Mouse (Mus musculus) adrenal gland, postnatal 25 days (tissue): Measurements from ENCODE around the gene Tcf23. TPM values are rescaled to one million over a fixed set of nuclear protein-coding genes. Genes with fewer than 3 reads are reported as not detected.
A peak's percentile ranks its signal among the peaks of the same experiment; 100 is the strongest.
"Not testable (repeated sequence)": the region's sequence is repeated elsewhere in the genome, so short reads cannot be mapped to it uniquely, and the experiment has no call there.

Experiments used
- DNase-seq: peaks from one replicate; pipeline ENCODE4 v3.0.0; 2021; ENCODE audit warnings: mixed read lengths
- total RNA-seq: library from RNA; stranded (reverse); gene quantifications from 2 replicates; pipeline ENCODE4 v1.2.3, GENCODE M21; 2021

Tcf23 gene
- total RNA-seq, 1 experiment from 2014 or later, result 0.70 TPM

GRCm38 (mm10) chr5:30999324-30999723 is 30.9 kb downstream of the Tcf23 start:
- no peak for DNase-seq

GRCm38 (mm10) chr5:31000122-31000521 is 31.7 kb downstream of the Tcf23 start:
- no peak for DNase-seq

GRCm38 (mm10) chr5:31000993-31001392 is 32.5 kb downstream of the Tcf23 start:
- DNase-seq, result no peak

- no peak for DNase-seq
Observed at GRCm38 (mm10) chr5:31001560-31001959, 33.1 kb downstream of the Tcf23 start.

GRCm38 (mm10) chr5:31004184-31004583 is 35.7 kb downstream of the Tcf23 start:
- peak; percentile 93 for DNase-seq

GRCm38 (mm10) chr5:31012737-31013136 is 44.3 kb downstream of the Tcf23 start:
- no peak for DNase-seq

GRCm38 (mm10) chr5:31015913-31016312 is 47.5 kb downstream of the Tcf23 start:
- DNase-seq, result no peak

GRCm38 (mm10) chr5:31021790-31022189 is 53.3 kb downstream of the Tcf23 start:
- DNase-seq, result not testable (repeated sequence)

GRCm38 (mm10) chr5:31022690-31023089 is 54.2 kb downstream of the Tcf23 start:
- DNase-seq, result no peak

- DNase-seq, result no peak
Observed at GRCm38 (mm10) chr5:31023254-31023653, 54.8 kb downstream of the Tcf23 start.

- no peak for DNase-seq
Observed at GRCm38 (mm10) chr5:31024641-31025040, 56.2 kb downstream of the Tcf23 start.

Other genes starting within 250 kb of the Tcf23 start
- gene Mapre3, start 154.0 kb upstream of the Tcf23 start, total RNA-seq, result 51.8 and 62.9 TPM in 2 replicates
- gene Tmem214, start 100.7 kb upstream of the Tcf23 start, total RNA-seq, result 49.2 and 52.8 TPM in 2 replicates
- 12.1 and 17.3 TPM in 2 replicates for gene Agbl5, start 80.0 kb upstream of the Tcf23 start, total RNA-seq
- 190 and 207 TPM in 2 replicates for gene Ost4, start 60.9 kb upstream of the Tcf23 start, total RNA-seq
- 41.3 and 57.2 TPM in 2 replicates for gene Emilin1, start 55.3 kb upstream of the Tcf23 start, total RNA-seq
- gene Khk, start 47.2 kb upstream of the Tcf23 start, total RNA-seq, result 28.5 and 58.5 TPM in 2 replicates
- 1.0 TPM in 1 of 2 replicates, not detected in the other for gene Cgref1, start 23.1 kb upstream of the Tcf23 start, total RNA-seq
- gene Preb, start 8.3 kb upstream of the Tcf23 start, total RNA-seq, result 131 TPM in 2 replicates
- gene Atraid, start 79.7 kb downstream of the Tcf23 start, total RNA-seq, result 136 and 139 TPM in 2 replicates
- gene Slc5a6, start 80.3 kb downstream of the Tcf23 start, total RNA-seq, result 26.4 and 32.1 TPM in 2 replicates
- 28.3 and 29.1 TPM in 2 replicates for gene Cad, start 86.1 kb downstream of the Tcf23 start, total RNA-seq
- gene Dnajc5g, start 137.6 kb downstream of the Tcf23 start, total RNA-seq, result not detected in 2 replicates
- not detected in 2 replicates for gene Slc30a3, start 139.6 kb downstream of the Tcf23 start, total RNA-seq
- not detected in 2 replicates for gene Trim54, start 148.1 kb downstream of the Tcf23 start, total RNA-seq
- not detected in 2 replicates for gene Ucn, start 170.2 kb downstream of the Tcf23 start, total RNA-seq
- 60.3 and 66.6 TPM in 2 replicates for gene Mpv17, start 185.6 kb downstream of the Tcf23 start, total RNA-seq
- 3.2 and 3.5 TPM in 2 replicates for gene Gm29609, start 211.2 kb downstream of the Tcf23 start, total RNA-seq
- 67.1 and 82.5 TPM in 2 replicates for gene Gtf3c2, start 211.5 kb downstream of the Tcf23 start, total RNA-seq
- gene Snx17, start 224.6 kb downstream of the Tcf23 start, total RNA-seq, result 97.6 and 99.5 TPM in 2 replicates
- gene Eif2b4, start 224.8 kb downstream of the Tcf23 start, total RNA-seq, result 45.2 and 52.6 TPM in 2 replicates
- 28.4 and 34.3 TPM in 2 replicates for gene Zfp513, start 233.6 kb downstream of the Tcf23 start, total RNA-seq